Mouse (Mus musculus): Measurements from ENCODE around the gene Asb16. TPM values are rescaled to one million over a fixed set of nuclear protein-coding genes. Genes with fewer than 3 reads are reported as not detected.
A peak's percentile ranks its signal among the peaks of the same experiment; 100 is the strongest.

Gene Asb16
- polyA plus RNA-seq, 1 experiment from 2014 or later: not detected

DNA sequence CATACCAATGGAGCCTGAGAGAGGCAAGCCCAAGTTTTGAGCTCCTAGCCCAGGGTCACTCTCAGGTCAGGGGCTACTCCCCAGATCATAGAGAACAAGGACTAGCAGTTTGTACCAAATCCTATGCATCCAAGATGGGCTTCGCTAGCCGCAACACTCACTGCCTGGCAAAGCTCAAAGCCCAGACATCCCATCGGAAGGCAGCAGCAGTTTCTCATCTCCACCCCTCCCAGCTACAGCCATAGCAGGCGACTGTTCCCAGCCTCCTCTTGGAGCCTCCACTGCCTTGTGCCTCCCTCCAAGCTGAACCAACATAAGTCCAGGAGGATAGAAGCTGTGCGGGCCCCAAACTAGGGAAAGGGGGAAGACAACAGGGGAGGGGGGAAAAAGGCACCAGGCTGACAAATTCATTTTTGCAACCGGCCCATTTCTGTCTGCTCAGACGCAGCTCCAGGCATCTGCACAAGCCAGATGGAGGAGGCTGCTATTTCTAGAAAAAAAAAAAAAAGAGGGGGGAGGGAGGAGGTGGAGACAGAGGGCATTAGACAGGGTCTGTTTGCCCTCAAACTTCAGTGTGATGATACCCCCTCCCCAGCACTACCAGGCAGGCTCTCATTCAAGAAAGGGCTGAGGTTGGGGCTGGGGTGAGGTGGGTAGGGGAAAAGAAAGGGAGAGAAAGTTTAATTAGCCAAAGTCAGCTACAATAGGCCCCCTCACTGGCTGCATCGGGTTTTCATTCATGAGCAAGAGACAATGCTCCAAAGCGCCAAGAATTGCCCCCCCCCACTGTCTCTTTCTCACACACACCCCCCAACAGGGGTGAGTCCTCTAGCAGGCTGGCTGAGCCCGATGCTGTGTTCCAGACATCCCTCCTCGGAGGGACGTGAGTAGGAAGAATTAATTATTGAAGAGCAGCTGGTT is 41.0 kb upstream of the Asb16 start:
- Histone ChIP-seq H3K4me3 (peak overlapping the region; percentile 95), H3K9me3 (no peaks in the 10 kb centered on the region), H3K4me2 (replicated peaks) (peak overlapping the region; percentile 80), H3K4me1 (peaks cover 61% of the 10 kb centered on the region), H3K9ac (replicated peaks) (peak overlapping the region; percentile 91), H3K27ac (replicated peaks) (peak overlapping the region; percentile 95), H3K36me3 (0 out of 2 replicates have a peak, but pooled peaks cover 8% of the 10 kb centered on the region), H3K27me3 (no peaks in the 10 kb centered on the region)
- peak; percentile 76 for ATAC-seq (ENCODE audit: low FRiP score, low read depth)
- WGBS: 11% methylated on average over 12 of the region's 12 CpGs

DNA sequence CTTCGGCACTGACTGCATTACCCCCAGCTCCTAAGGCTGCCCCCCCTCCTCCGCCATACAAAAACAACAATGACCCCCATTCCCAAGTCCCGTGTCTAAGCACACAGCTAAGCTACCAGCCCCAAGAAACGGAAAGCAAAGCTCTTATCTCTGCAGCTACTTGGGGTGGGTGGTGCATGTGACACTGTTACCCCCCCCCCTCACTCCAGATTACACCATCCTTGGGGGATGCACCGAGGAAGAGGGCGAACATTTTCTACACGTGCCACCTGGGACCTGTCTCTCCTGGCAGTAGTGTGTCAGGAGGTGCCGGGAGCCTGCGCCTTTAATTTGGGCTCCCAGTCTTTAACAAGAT is 40.4 kb upstream of the Asb16 start:
- ATAC-seq (ENCODE audit: low FRiP score, low read depth): no peak

DNA sequence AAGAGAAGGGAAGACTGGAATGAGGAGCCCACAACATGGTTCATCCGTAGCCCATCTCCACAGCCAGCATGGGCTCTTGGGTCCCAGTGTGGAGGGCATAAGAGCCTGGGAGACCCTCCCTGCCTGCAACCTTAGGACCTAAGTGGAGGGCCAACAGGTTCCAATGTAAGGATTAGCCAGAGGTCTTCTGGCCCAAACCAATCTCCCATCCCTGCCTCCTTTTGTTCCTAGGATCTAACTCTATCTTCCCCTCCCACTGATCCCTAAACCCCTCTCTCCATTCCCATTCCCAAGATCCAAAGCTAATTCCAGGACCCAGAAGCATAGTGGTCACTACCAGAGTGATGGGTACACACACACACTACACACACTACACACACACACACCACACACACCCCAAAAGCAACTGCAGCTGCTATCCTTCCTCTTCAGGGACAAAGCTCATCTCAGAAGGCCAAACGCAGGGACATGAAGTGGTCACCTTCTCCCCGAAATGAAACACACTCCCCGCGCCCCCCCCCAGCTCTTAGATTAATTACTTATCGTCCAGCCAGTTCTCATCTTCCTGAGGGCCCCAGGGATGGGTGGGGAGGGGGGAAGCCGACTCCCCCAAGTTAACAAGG is 39.8 kb upstream of the Asb16 start:
- no peaks in the 10 kb centered on the region for H3K27me3 ChIP-seq
- ATAC-seq (ENCODE audit: low FRiP score, low read depth): no peak
- WGBS: 8% methylated on average over 6 of the region's 7 CpGs
- peak overlapping the region; percentile 95 for H3K4me3 ChIP-seq
- 0 out of 2 replicates have a peak, but pooled peaks cover 2% of the 10 kb centered on the region for H3K36me3 ChIP-seq
- H3K4me1 ChIP-seq: peaks cover 57% of the 10 kb centered on the region
- peak overlapping the region; percentile 95 for H3K27ac ChIP-seq (replicated peaks)
- H3K4me2 ChIP-seq (replicated peaks): peak overlapping the region; percentile 80
- no peaks in the 10 kb centered on the region for H3K9me3 ChIP-seq
- H3K9ac ChIP-seq (replicated peaks): peak overlapping the region; percentile 91

More for the DNA sequence above, 40.4 kb upstream of the Asb16 start:
- Histone ChIP-seq H3K4me1 (peaks cover 61% of the 10 kb centered on the region), H3K4me2 (replicated peaks) (peak overlapping the region; percentile 80), H3K9ac (replicated peaks) (peak overlapping the region; percentile 91), H3K36me3 (0 out of 2 replicates have a peak, but pooled peaks cover 8% of the 10 kb centered on the region), H3K9me3 (no peaks in the 10 kb centered on the region), H3K4me3 (peak overlapping the region; percentile 95), H3K27ac (replicated peaks) (peak overlapping the region; percentile 95), H3K27me3 (no peaks in the 10 kb centered on the region)
- 15% methylated on average over 9 of the region's 9 CpGs for WGBS

DNA sequence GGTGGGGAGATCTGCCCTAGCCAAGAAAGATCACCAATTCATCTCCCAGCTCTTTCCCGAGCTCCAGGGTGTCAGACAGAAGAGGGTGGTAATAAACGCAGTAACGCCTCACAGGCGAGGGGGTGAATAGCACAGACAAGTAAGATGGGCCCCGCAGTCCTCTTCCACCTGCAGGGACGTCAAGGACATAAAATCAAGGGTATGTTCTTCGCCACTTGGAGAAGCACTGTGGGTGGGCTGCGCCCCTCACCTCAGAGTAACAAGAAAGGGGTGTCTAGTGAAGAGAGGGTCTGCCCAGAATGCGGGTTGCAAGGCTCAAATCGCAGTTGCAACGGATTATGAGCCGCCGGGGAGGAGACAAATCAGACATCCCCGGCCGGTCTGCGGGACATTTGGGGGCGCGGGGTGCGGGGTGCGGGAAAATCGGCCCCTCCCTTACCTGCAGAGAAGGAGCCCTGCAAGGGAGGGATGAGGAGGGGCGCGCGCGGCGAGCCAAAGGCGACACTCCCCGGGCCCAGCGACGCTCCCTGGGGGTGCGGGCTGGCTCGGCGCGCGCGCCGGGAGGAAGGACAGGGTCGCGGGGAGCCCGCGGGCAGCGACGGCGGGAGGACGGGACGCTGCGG is 39.1 kb upstream of the Asb16 start:
- ATAC-seq (ENCODE audit: low FRiP score, low read depth): peak; percentile 16; the same call in 1 of the 2 replicates
- under 1% methylated on average over 47 of the region's 47 CpGs for WGBS
- Histone ChIP-seq H3K36me3 (no peaks in the 10 kb centered on the region), H3K4me1 (peaks cover 50% of the 10 kb centered on the region), H3K9ac (replicated peaks) (peak overlapping the region; percentile 91), H3K27ac (replicated peaks) (peak overlapping the region; percentile 95), H3K9me3 (no peaks in the 10 kb centered on the region), H3K27me3 (no peaks in the 10 kb centered on the region), H3K4me3 (peak overlapping the region; percentile 95), H3K4me2 (replicated peaks) (peak overlapping the region; percentile 80)

DNA sequence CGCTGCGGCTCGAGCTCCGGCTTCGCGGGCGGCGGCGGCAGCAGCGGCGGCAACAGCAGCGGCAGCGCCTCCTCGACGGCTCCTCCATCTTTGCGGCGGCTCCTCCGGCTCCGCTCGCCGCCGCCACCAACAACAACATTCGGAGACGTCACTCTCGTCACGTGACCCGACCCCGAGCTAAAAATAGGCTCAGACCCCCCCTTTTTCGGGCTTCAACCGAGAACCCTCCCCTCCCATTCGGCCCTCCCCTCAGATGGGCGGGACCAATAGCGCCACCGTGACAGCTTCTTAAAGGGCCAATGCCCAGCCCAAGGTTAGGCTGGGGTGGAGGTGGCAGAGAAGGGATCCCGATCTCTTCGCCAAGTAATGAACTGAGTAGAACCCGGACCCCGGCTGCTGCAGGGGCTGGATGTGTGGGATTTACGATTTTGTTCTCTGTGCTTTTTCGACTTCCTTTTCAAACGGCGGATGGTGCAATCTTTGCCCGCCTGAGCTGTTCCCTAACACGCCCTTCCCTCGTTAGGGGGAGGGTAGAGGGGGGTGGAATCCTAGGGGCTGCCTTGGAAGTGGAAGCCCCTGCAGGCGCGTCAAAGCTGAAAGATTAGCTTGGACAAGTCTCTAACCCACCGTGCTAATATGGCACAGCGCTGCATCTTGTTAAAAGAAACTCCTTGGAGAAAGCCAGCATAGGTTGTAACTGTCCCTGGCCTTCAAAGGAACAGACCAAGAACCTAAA is 38.4 kb upstream of the Asb16 start, which contains the start of gene Hdac5:
TSS of gene Hdac5 (minus strand) at position 161 of the 736 bp plus-strand sequence.
- ATAC-seq (ENCODE audit: low FRiP score, low read depth): peak; percentile 82
- H3K9ac ChIP-seq (replicated peaks): peak within 1 kb of the TSS; percentile 91
- peak within 1 kb of the TSS; percentile 95 for H3K27ac ChIP-seq (replicated peaks)
- H3K36me3 ChIP-seq: no peaks in the 10 kb centered on the region
- H3K27me3 ChIP-seq: no peaks in the 10 kb centered on the region
- H3K9me3 ChIP-seq: no peaks in the 10 kb centered on the region
- peak within 1 kb of the TSS; percentile 95 for H3K4me3 ChIP-seq
- WGBS: under 1% methylated on average over 44 of the region's 49 CpGs
- H3K4me1 ChIP-seq: peaks cover 43% of the 10 kb centered on the region
- peak within 1 kb of the TSS; percentile 80 for H3K4me2 ChIP-seq (replicated peaks)

DNA sequence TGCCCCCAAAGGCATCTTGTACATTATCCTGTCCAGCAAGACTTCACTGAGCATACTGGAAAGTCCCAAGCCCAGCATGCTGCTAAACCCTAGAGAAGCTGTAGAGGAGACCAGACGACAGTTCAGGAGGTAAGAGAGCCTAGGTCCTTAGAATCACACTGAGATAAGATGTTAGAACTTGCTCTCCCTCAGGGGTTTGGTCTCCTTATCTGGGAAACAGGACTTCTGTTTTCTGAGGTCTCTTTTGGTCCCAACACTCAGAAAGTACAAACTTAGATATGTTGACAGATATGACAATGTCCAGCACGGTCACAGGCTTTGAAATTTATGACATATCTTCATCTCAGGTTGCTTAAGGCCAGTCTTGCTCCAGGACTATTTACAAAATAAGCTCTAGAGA is 32.5 kb upstream of the Asb16 start:
- Histone ChIP-seq H3K36me3 (no peaks in the 10 kb centered on the region), H3K27me3 (no peaks in the 10 kb centered on the region; the same call in 1 of the 2 replicates), H3K4me3 (no peak overlapping the region), H3K4me1 (peaks cover 7% of the 10 kb centered on the region; the same call in 1 of the 2 replicates), H3K4me2 (replicated peaks) (no peak overlapping the region), H3K9me3 (no peaks in the 10 kb centered on the region), H3K9ac (replicated peaks) (no peak overlapping the region), H3K27ac (replicated peaks) (no peak overlapping the region)
- ATAC-seq (ENCODE audit: low FRiP score, low read depth): no peak
- 82% methylated on average over 2 of the region's 2 CpGs for WGBS

DNA sequence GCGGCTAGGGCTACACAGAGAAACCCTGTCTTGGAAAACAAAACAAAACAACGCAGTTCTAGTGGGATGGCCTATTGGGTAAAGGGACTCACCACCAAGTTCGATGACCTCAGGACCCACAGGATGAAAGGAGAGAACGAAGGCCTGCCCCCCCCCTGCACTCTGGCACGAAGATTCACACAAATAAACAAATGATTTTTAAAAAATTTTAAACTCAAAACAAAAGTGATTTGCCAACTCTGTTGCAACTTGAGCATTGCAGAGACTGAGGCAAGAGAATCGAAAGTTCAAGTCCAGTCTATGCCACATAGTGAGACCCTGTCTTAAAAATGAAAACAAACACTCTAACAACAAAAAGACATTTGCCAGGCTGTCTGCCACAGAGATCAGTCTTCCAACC is 27.9 kb upstream of the Asb16 start:
- WGBS: 85% methylated on average over 6 of the region's 6 CpGs
- H3K36me3 ChIP-seq: no peaks in the 10 kb centered on the region
- no peak for ATAC-seq (ENCODE audit: low FRiP score, low read depth)
- no peaks in the 10 kb centered on the region for H3K27me3 ChIP-seq
- no peak overlapping the region for H3K4me3 ChIP-seq
- no peak overlapping the region for H3K27ac ChIP-seq (replicated peaks)
- H3K9ac ChIP-seq (replicated peaks): no peak overlapping the region
- no peak overlapping the region for H3K4me2 ChIP-seq (replicated peaks)
- H3K9me3 ChIP-seq: no peaks in the 10 kb centered on the region
- peaks cover 21% of the 10 kb centered on the region for H3K4me1 ChIP-seq

DNA sequence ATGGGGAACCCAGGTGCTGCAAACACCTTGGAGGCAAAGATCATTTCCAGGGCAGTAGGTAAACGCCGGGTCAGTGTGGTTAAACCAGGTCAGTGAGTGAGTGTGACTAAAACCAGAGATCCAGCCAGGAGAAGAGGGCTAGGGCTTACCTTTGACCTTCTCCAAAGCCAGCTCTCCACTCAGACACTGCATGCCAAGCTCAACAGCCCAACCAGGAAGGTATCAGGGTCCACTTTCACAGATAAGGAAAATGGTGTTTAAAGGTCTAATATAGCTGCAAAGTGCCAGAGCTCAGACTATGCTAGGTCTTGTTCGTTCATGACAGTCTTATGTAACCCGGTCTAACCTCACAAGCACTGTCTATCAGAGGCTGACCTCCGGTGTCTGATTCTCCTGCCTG is 27.3 kb upstream of the Asb16 start:
- Histone ChIP-seq H3K4me2 (replicated peaks) (no peak overlapping the region), H3K27me3 (no peaks in the 10 kb centered on the region), H3K27ac (replicated peaks) (no peak overlapping the region), H3K9ac (replicated peaks) (no peak overlapping the region), H3K4me3 (no peak overlapping the region), H3K4me1 (peaks cover 24% of the 10 kb centered on the region), H3K36me3 (no peaks in the 10 kb centered on the region), H3K9me3 (no peaks in the 10 kb centered on the region)
- 84% methylated on average over 5 of the region's 5 CpGs for WGBS
- no peak for ATAC-seq (ENCODE audit: low FRiP score, low read depth)

DNA sequence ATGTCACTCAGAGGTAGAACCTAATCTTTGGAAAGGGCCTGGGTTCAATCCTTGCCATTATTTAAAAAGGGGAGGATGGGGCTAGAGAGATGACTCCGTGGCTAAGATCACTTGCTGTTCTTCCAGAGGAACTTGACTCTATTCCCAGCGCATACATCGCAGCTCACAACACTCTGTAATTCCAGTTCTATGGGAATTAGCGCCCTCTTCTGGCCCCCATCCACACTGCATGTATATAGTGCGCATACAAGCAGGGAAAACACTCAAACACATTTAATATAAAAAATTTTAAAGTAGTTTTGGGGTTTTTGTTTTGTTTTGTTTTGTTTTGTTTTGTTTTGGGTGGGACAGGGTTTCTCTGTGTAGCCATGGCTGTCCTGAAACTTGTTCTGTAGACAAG is 26.7 kb upstream of the Asb16 start:
- ATAC-seq (ENCODE audit: low FRiP score, low read depth): no peak
- Histone ChIP-seq H3K4me2 (replicated peaks) (no peak overlapping the region), H3K4me1 (peaks cover 20% of the 10 kb centered on the region), H3K9me3 (no peaks in the 10 kb centered on the region), H3K27ac (replicated peaks) (no peak overlapping the region), H3K9ac (replicated peaks) (no peak overlapping the region), H3K4me3 (no peak overlapping the region), H3K36me3 (no peaks in the 10 kb centered on the region), H3K27me3 (no peaks in the 10 kb centered on the region)
- 57% methylated on average over 5 of the region's 5 CpGs for WGBS

DNA sequence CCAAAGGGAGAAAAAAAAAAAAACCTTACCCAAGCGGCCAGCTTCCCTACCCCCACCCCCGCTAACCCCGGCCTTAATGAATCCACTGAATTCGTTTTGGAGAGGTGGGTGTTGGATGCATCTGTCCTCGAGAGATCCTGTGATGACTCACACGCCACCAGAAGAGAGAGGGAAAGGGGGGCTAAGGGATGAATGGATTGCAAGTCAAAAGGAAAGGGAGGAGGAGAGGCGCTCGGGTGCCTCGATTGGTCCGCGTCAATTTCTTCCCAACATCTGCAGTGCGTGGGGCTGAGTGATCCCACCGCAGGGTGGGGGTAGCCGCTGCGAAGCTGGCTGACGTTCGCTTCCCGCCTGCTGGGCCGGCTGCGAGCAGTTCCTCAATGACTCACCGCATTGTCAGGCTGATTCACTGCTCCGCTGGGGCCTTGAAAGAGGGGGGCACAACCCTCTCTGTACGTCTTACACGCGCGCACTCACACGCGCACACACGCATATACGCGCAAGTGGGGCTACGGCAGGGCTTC is 23.6 kb upstream of the Asb16 start:
- under 1% methylated on average over 32 of the region's 32 CpGs for WGBS
- ATAC-seq (ENCODE audit: low FRiP score, low read depth): peak; percentile 57; the same call in 1 of the 2 replicates
- H3K36me3 ChIP-seq: no peaks in the 10 kb centered on the region
- H3K27ac ChIP-seq (replicated peaks): peak overlapping the region; percentile 60
- no peaks in the 10 kb centered on the region for H3K27me3 ChIP-seq
- H3K9me3 ChIP-seq: no peaks in the 10 kb centered on the region
- peak overlapping the region; percentile 59 for H3K9ac ChIP-seq (replicated peaks)
- peaks cover 28% of the 10 kb centered on the region for H3K4me1 ChIP-seq
- H3K4me2 ChIP-seq (replicated peaks): peak overlapping the region; percentile 76
- H3K4me3 ChIP-seq: peak overlapping the region; percentile 39

DNA sequence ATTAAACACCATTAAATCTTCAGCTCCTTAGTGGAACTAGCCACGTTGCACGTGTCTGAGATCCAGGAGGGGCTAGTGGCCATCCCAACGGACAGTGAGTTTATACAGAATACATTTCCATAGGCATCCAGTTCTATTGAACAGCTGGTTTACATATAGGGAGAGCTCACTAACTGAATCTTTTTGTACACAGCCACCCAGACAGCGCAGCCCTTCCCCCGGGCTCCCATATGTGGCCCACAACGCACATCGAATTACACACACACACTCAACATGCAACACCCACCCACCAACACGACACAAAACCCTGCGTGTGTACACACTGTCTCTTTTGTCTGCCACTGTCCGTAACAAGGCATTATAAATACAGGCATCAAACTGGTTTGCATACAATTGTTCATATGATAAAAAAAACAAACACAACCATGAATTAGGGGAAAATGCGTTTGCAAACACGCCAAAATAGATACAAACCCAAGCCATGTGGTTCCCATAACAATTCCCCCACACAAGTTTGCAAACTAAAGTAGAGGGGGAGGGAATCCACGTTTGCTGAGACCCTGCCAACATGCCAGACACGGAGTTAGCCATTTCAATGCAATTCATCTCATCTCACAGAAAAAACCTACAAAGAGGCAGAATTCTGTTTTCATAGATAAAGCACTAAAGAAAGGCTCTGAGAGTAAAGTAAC is 22.8 kb upstream of the Asb16 start:
- no peak for ATAC-seq (ENCODE audit: low FRiP score, low read depth)
- Histone ChIP-seq H3K36me3 (no peaks in the 10 kb centered on the region), H3K9ac (replicated peaks) (peak overlapping the region; percentile 59), H3K9me3 (no peaks in the 10 kb centered on the region), H3K4me1 (peaks cover 28% of the 10 kb centered on the region), H3K4me2 (replicated peaks) (peak overlapping the region; percentile 76), H3K27me3 (no peaks in the 10 kb centered on the region), H3K27ac (replicated peaks) (peak overlapping the region; percentile 60; the same call in 1 of the 2 replicates), H3K4me3 (peak overlapping the region; percentile 39)
- 59% methylated on average over 14 of the region's 14 CpGs for WGBS
